Mouse (Mus musculus): ENCODE data around the gene Zfp821. TPM values are rescaled to one million over a fixed set of nuclear protein-coding genes. Genes with fewer than 3 reads are reported as not detected.

The Zfp821 gene
- total RNA-seq, 4 experiments from 2014 or later = 9.5 to 15.8 (median 12.4) TPM

Other genes with a start within 250 kb of the Zfp821 start
- not detected for gene Pmfbp1, start 211.5 kb upstream of the Zfp821 start, total RNA-seq (2022)
- gene Dhx38, start 139.7 kb upstream of the Zfp821 start, total RNA-seq (2022) = 10 to 100 TPM; 22.3 to 28.5 (median 25.2) TPM
- 10 to 100 TPM; 10.3 to 12.7 (median 11.9) TPM for gene Txnl4b, start 139.7 kb upstream of the Zfp821 start, total RNA-seq (2022)
- gene Hp, start 126.4 kb upstream of the Zfp821 start, total RNA-seq (2022) = 100 to 1,000 TPM in 1 of 4 experiments, 10 to 100 TPM in 3; 66.0 to 260 (median 87.5) TPM
- 10 to 100 TPM; 21.3 to 36.2 (median 25.7) TPM for gene Dhodh, start 96.9 kb upstream of the Zfp821 start, total RNA-seq (2022)
- gene Pkd1l3, start 91.0 kb upstream of the Zfp821 start, total RNA-seq (2022) = under 1 TPM in 3 of 4 experiments, not detected in 1; 0.03 to 0.17 (median 0.06) TPM
- gene Ist1, start 12.3 kb upstream of the Zfp821 start, total RNA-seq (2022) = 100 to 1,000 TPM in 1 of 4 experiments, 10 to 100 TPM in 3; 85.7 to 100 (median 97.0) TPM
- 10 to 100 TPM; 42.1 to 57.0 (median 46.1) TPM for gene Atxn1l, start 32.2 kb downstream of the Zfp821 start, total RNA-seq (2022)
- 100 to 1,000 TPM in 1 of 4 experiments, 10 to 100 TPM in 3; 76.0 to 103 (median 90.0) TPM for gene Ap1g1, start 73.0 kb downstream of the Zfp821 start, total RNA-seq (2022)
- 10 to 100 TPM in 3 of 4 experiments, 1 to 10 TPM in 1; 10.0 to 13.2 (median 11.6) TPM for gene Phlpp2, start 163.0 kb downstream of the Zfp821 start, total RNA-seq (2022)